Comparison of ENCODE assay signal across 15 mouse cellular contexts in genomic region chr1:87009156-87009555, GRCm38 (mm10).
"Had no signal": no experiment of that assay in that cellular context is flagged by ENCODE, and none has a peak within 500 bp of the region (broad histone marks: within the 10 kb centered on the region; RNA-seq: fewer than 3 reads in every experiment).

No protein-coding gene starts in this region.

- H3K27ac ChIP-seq: lung, embryonic 15.5 days; macrophage; midbrain, embryonic 13.5 days; midbrain, embryonic 15.5 days; neural tube, embryonic 12.5 days had no signal

- H3K4me3 ChIP-seq: lung, embryonic 15.5 days; megakaryocyte, embryonic 14.5 days; midbrain, embryonic 13.5 days; midbrain, embryonic 15.5 days; neural tube, embryonic 12.5 days had no signal

- DNase-seq: liver, postnatal 0 days; lung, adult 2 months; lung, postnatal 14 days; lung, postnatal 36 days; right cerebral cortex, postnatal 14 days; spleen, adult 18-20 months; thymus, adult 18-20 months; thymus, postnatal 25 days; thymus, postnatal 4 days had no signal
